Mouse (Mus musculus) limb, embryonic 12.5 days (tissue): ENCODE measurements around the gene Prmt2. TPM values are rescaled to one million over a fixed set of nuclear protein-coding genes. Genes with fewer than 3 reads are reported as not detected.
A peak's percentile ranks its signal among the peaks of the same experiment; 100 is the strongest.

Experiments
- ATAC-seq: fragments of 200-750 bp; cut with Nextera tagmentation; 2 replicates; pipeline ENCODE4 v1.8.0; 2017; ENCODE audit warnings: low read depth, moderate TSS enrichment; ENCODE audit not compliant: insufficient number of reproducible peaks, insufficient read depth, low FRiP score, low TSS enrichment
- H3K27ac ChIP-seq: fragments of 300-500 bp; sonication (generic); 2 replicates; pipeline ENCODE4 v1.5.1; 2016; ENCODE audit warnings: mild to moderate bottlenecking, moderate library complexity
- H3K27me3 ChIP-seq: fragments of 300-500 bp; sonication (generic); 2 replicates; pipeline ENCODE4 v1.6.1; 2016; ENCODE audit warnings: mild to moderate bottlenecking, moderate library complexity
- H3K36me3 ChIP-seq: fragments of 300-500 bp; sonication (generic); 2 replicates; pipeline ENCODE4 v1.6.1; 2016; ENCODE audit warnings: mild to moderate bottlenecking, moderate library complexity
- H3K4me1 ChIP-seq: fragments of 300-500 bp; sonication (generic); replicated peaks from 2 replicates; pipeline ENCODE4 v1.6.1; 2016
- H3K4me2 ChIP-seq: fragments of 300-500 bp; sonication (generic); 2 replicates; pipeline ENCODE4 v1.6.1; 2016; ENCODE audit warnings: mild to moderate bottlenecking, moderate library complexity
- H3K4me3 ChIP-seq: fragments of 300-500 bp; sonication (generic); replicated peaks from 2 replicates; pipeline ENCODE4 v1.5.1; 2016; ENCODE audit warnings: mild to moderate bottlenecking
- H3K9ac ChIP-seq: fragments of 300-500 bp; sonication (generic); replicated peaks from 2 replicates; pipeline ENCODE4 v1.6.1; 2016; ENCODE audit warnings: mild to moderate bottlenecking, moderate library complexity
- H3K9me3 ChIP-seq: fragments of 300-500 bp; sonication (generic); 2 replicates; pipeline ENCODE4 v1.6.1; 2016; ENCODE audit warnings: mild to moderate bottlenecking, moderate library complexity
- WGBS: fragments of 180-500 bp; shearing (Covaris S2); methylation state at CpG from one replicate; pipeline ENCODE4 v1.1.7; 2016; 5-methylcytosine and 5-hydroxymethylcytosine counted together
- polyA plus RNA-seq: library from polyadenylated mRNA; unstranded; fragments of >200 nt; fragmentation: Nextera tagmentation; extraction: Ambion mirVana; gene quantifications from 2 replicates; pipeline ENCODE4 v1.2.1, GENCODE M21; 2016

Gene Prmt2
- 45.3 and 49.4 TPM in 2 replicates for polyA plus RNA-seq

DNA sequence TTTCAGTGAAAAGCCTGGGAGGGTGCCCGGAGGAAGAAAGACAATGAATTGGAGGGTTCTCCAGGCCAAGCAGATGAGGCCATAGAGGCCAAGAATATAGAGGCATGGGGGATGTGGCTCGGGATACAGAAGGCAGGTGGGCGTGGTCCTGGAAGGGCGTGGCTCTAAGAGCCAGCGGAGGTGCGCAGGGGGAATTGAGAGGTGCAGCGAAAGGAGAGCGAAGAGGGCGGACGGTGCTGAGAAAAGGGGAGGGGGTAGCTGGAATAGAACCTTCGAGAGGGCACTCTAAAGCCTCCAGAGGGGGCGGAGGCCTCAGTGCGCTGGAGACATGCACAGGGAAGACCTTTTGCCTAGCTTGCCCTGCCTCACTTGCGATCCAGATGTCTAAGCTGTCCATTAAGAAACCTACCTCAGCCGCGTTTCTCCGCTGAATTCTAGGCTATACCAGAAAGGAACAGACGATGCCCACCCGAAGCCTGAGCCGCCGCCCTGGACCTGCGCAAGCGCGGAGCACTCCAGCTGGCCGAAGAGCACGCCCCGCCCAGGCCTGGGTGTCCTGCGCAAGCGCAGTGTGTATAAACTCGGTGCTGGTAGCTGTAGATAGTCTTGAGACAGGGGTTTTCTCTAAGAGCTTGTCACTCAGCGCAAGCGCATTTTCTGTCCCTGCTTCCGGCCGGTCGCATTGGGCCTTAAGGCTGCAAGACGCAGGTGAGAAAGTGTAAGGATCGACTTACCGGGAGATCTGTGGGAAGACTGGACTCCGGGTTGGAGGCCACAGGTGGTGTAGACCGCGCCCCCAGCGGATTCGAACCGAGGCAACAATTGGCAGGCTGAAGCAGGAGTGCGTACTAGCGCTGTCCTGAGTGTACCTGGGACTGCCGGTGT is at the start of gene Prmt2:
TSS of gene Prmt2 (minus strand) at position 525 of the 885 bp plus-strand sequence.
- H3K27ac ChIP-seq: peak within 1 kb of the TSS; percentile 89
- peak within 1 kb of the TSS; percentile 65 for H3K9ac ChIP-seq
- peaks cover 12% of the 10 kb centered on the region for H3K4me1 ChIP-seq
- peak; percentile 96 for ATAC-seq
- peak within 1 kb of the TSS; percentile 61 for H3K4me3 ChIP-seq
- H3K27me3 ChIP-seq: no peaks in the 10 kb centered on the region
- WGBS: under 1% methylated on average over 47 of the region's 47 CpGs
- no peaks in the 10 kb centered on the region for H3K9me3 ChIP-seq
- peak within 1 kb of the TSS; percentile 69 for H3K4me2 ChIP-seq
- H3K36me3 ChIP-seq: peaks cover 6% of the 10 kb centered on the region; the same call in 1 of the 2 replicates

DNA sequence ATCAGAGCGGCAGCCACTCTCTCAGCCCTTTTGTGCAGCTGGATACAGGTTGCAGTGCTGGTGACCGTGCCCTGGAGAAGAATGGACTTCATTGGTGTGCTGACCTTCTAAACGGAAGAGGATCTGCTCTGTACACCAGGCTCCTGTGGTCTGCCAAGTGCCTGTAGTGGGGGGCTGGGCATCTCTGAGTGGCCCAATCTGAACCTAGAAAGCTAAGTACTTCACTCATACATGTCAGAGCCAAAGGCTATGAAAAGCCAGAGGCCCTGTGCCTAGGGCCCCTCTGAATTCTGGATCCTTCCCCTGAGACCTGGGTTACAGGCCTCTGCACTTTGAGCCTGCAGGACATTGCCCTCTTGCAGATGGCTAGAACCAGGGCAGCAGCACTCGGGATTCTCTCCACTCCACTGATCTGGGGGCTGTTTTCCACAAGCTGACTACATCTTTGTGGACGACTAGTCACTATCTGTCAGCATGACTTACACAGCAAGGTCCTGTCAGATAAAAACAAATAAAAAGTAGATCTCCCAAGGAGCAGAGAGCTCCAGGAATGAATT is 41.0 kb upstream of the Prmt2 start:
- H3K4me3 ChIP-seq: no peak overlapping the region
- ATAC-seq: no peak
- no peaks in the 10 kb centered on the region for H3K9me3 ChIP-seq
- no peak overlapping the region for H3K27ac ChIP-seq
- 75% methylated on average over 5 of the region's 5 CpGs for WGBS
- no peaks in the 10 kb centered on the region for H3K4me1 ChIP-seq
- H3K36me3 ChIP-seq: peaks cover 84% of the 10 kb centered on the region
- no peaks in the 10 kb centered on the region for H3K27me3 ChIP-seq
- no peak overlapping the region for H3K4me2 ChIP-seq
- H3K9ac ChIP-seq: no peak overlapping the region

DNA sequence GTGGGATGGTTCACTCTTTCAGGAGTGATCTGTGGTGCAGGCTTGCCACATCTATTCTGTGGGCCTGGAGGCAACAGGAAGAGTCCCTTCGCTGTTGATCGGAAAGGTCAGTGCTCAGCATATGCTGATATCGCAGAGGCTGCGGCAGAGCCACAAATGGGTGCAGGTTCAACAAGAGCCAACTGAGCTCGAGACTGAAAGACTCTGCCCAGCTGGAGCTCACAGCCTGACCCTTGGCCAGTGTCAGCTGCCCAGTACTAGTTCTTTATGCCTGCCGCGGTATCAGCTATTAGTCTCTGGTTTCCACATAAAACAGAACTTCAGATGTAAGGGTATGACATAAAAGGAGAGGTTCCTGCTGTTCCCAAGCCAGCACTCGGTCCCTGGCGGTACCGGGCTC is 37.6 kb upstream of the Prmt2 start:
- no peak overlapping the region for H3K9ac ChIP-seq

DNA sequence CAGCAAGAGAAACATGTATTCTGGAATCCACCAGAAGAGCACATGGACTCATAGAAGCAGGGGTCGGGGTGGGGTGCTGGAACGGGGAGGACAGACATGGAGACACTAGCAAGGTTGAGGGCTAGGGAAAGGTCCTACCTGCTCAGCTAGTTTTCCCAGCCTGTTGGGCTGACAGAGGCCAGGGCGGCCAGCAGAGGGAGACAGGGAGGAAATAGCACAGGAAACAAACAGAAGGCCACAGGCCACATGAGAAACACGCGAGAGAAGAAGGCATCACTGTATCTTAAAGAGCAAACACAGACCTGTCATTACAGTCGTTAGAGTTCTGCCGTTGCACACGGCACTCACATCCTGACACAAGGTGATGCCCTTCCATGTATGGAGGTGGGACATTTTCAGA is 33.6 kb upstream of the Prmt2 start:
- no peak for ATAC-seq
- 55% methylated on average over 8 of the region's 8 CpGs for WGBS
- no peak overlapping the region for H3K27ac ChIP-seq
- H3K4me1 ChIP-seq: no peaks in the 10 kb centered on the region
- no peak overlapping the region for H3K4me3 ChIP-seq
- no peak overlapping the region for H3K9ac ChIP-seq
- H3K4me2 ChIP-seq: no peak overlapping the region
- H3K27me3 ChIP-seq: no peaks in the 10 kb centered on the region
- H3K9me3 ChIP-seq: no peaks in the 10 kb centered on the region
- H3K36me3 ChIP-seq: peaks cover 92% of the 10 kb centered on the region

More for the DNA sequence above, 37.6 kb upstream of the Prmt2 start:
- no peaks in the 10 kb centered on the region for H3K9me3 ChIP-seq
- H3K36me3 ChIP-seq: peaks cover 88% of the 10 kb centered on the region
- WGBS: 78% methylated on average over 10 of the region's 10 CpGs
- no peak overlapping the region for H3K4me3 ChIP-seq
- no peak overlapping the region for H3K27ac ChIP-seq
- no peak overlapping the region for H3K4me2 ChIP-seq
- no peaks in the 10 kb centered on the region for H3K4me1 ChIP-seq
- H3K27me3 ChIP-seq: no peaks in the 10 kb centered on the region
- ATAC-seq: no peak

DNA sequence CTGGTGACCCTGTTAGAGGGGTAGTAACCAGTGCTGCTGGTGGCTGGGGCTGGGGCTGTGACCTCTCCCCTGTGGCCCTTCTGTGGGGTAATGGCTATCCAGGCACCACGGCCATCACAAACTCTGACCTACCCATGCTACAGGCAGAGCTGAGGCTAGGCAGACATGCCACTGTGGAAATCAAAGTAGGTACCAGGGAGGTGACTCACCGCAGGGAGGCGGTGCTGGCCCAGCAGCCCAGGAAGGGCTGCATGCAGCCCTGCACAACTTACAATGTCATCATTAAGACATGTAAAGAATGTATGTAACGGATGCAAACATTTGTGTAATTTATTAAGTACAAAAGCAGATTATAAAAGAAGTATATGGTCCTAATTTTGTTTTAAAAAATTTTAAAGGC is 24.8 kb upstream of the Prmt2 start:
- Histone ChIP-seq H3K27me3 (no peaks in the 10 kb centered on the region), H3K9ac (no peak overlapping the region), H3K9me3 (no peaks in the 10 kb centered on the region), H3K36me3 (peaks cover 42% of the 10 kb centered on the region), H3K27ac (no peak overlapping the region), H3K4me3 (no peak overlapping the region), H3K4me1 (peaks cover 3% of the 10 kb centered on the region; the same call in 1 of the 2 replicates), H3K4me2 (no peak overlapping the region)
- WGBS: 73% methylated on average over 4 of the region's 4 CpGs
- ATAC-seq: no peak

DNA sequence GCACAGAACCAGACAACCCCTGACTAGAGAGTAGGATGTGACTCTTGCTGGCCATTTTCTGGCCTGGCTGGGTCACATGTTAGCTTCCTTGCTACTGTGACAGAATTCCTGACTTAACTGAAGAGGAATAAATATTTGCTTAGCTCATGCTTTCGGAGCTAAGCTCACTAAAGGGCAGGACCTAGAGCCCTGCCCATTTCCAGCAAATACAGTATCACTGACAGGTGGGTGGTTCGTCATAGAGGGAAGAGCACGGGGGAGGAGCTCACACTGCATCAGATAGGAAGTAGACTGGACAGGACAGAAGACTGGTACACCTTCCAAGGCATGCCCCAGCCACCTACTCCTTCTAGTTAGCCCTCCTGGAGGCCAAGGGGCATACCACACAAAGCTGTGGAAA is 23.8 kb upstream of the Prmt2 start:
- no peak overlapping the region for H3K27ac ChIP-seq
- H3K4me3 ChIP-seq: no peak overlapping the region
- H3K4me2 ChIP-seq: no peak overlapping the region
- H3K27me3 ChIP-seq: no peaks in the 10 kb centered on the region
- no peak overlapping the region for H3K9ac ChIP-seq
- H3K4me1 ChIP-seq: peaks cover 3% of the 10 kb centered on the region; the same call in 1 of the 2 replicates
- no peak for ATAC-seq
- 85% methylated on average over 3 of the region's 3 CpGs for WGBS
- H3K9me3 ChIP-seq: no peaks in the 10 kb centered on the region
- H3K36me3 ChIP-seq: peaks cover 34% of the 10 kb centered on the region

DNA sequence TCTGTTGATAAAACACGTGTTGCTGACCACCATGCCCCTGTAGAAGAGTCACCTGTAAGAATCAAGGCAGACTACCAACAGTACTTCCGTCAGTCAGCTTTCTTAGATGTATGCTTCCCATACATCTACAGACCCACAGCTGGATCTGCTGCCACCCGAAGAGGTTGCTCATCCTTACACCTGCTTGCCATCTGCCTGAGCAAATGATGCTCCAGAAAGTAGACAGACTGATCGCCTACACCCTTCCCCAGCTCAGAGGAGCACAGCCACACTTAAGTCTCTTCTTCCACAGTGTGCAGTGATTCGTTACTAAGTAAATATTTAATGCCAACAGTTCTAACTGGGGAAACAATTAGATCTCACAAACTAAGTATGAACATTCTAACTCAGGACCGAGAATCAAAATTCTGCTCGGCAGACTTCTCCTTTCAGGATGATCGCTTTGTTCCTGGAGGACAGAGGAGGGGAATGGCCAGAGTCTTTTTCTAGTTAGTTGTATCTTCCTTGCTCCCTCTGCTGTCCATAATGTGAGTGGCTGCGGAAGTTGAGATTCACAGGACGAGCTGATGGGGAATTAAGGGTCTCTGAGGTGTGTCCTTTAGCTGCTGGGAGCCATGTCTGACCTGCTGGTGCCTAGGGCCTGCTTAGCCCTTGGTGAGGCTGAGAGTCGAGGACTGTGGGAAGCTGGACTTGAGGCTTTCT is 22.8 kb upstream of the Prmt2 start:
- Histone ChIP-seq H3K36me3 (peaks cover 25% of the 10 kb centered on the region), H3K9ac (no peak overlapping the region), H3K27ac (no peak overlapping the region), H3K4me3 (no peak overlapping the region), H3K4me2 (no peak overlapping the region), H3K9me3 (no peaks in the 10 kb centered on the region), H3K4me1 (peaks cover 3% of the 10 kb centered on the region; the same call in 1 of the 2 replicates), H3K27me3 (no peaks in the 10 kb centered on the region)
- no peak for ATAC-seq
- 64% methylated on average over 11 of the region's 11 CpGs for WGBS

DNA sequence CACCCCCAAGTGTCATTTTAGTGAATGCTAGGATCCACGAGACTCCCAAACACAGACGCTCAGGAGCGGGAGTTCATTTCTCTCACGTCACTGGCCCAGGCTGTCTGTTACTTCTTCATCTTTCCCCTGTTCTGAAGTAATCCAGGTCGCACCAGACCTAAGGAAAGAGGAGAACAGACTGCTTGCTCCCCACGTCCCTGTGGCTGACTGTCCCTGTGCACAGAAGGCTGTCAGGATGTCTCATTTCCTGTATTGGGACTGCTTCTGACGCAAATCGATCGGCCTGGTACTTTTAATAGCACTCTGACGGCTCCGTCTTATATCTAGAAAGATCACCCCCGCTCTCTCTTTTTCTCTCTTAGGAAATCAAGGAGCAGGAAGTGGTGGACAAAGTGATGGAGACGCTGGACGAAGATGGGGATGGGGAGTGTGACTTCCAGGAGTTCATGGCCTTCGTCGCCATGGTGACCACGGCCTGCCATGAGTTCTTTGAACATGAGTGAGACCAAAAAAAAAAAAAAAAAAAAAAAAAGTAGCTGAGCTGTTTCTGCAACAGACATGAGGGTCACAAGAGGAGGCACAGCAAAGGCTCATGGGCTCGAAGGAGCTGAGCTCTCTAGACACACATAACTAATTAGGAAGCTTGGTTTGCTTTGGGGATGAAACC is 22.0 kb upstream of the Prmt2 start:
- 60% methylated on average over 18 of the region's 18 CpGs for WGBS
- H3K27me3 ChIP-seq: no peaks in the 10 kb centered on the region
- ATAC-seq: no peak
- no peak overlapping the region for H3K4me3 ChIP-seq
- no peak overlapping the region for H3K9ac ChIP-seq
- H3K27ac ChIP-seq: no peak overlapping the region
- no peaks in the 10 kb centered on the region for H3K9me3 ChIP-seq
- H3K36me3 ChIP-seq: peaks cover 17% of the 10 kb centered on the region; the same call in 1 of the 2 replicates
- peaks cover 3% of the 10 kb centered on the region; the same call in 1 of the 2 replicates for H3K4me1 ChIP-seq
- no peak overlapping the region for H3K4me2 ChIP-seq

DNA sequence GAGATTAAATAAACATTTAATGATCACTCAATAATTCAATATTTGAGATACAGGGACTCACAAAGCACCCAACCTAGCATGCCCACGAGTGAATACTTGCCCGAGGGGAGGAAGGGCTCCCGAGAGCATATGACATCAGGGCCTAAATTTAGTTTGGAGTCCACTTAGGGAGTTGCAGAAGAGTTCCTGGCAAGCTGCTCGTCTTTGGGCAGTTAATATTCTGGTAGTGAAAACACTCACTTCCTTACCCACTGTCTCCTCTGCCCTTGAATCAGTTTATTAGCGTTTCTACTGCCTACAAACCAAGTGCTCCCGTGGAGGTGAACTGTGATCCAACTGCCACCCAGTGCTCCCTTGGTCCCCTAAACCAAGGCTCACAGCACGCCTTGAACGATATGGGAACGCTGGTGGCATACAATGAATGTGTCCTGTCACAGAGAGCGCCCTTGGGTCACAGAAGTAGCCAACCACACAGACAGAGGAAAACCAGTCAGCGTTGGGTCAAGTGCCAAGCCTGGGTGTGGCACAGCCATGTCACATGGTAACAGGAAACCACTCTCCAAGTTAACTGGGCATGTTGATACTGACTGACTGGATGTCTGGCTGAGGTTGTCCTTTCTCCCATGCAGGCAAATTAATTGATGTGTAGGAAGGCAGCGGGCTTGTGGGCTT is 20.2 kb upstream of the Prmt2 start:
- no peak for ATAC-seq
- H3K27ac ChIP-seq: no peak overlapping the region
- no peak overlapping the region for H3K4me3 ChIP-seq
- H3K9me3 ChIP-seq: no peaks in the 10 kb centered on the region
- H3K36me3 ChIP-seq: peaks cover 8% of the 10 kb centered on the region; the same call in 1 of the 2 replicates
- H3K27me3 ChIP-seq: no peaks in the 10 kb centered on the region
- H3K4me1 ChIP-seq: peaks cover 15% of the 10 kb centered on the region
- H3K9ac ChIP-seq: no peak overlapping the region
- 83% methylated on average over 12 of the region's 12 CpGs for WGBS
- no peak overlapping the region for H3K4me2 ChIP-seq

DNA sequence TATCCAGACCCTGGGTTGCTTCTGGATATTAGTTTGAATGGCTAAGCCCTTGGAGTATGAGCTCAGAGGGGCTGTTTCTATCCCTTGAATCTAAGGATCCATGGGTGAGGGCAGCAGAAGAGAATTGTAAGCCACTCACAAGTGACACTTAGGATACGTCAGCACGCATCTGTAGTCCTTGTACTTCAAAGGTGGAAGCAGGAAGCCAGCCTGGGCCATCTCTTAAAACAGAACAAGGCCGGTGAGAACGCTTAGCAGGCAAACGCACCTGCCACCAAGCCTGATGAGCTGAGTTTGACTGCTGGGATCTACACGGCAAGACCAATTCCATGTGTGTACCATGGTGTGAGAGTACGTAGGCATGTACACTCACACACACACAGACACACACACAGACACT is 19.6 kb upstream of the Prmt2 start:
- no peak overlapping the region for H3K27ac ChIP-seq
- H3K4me1 ChIP-seq: peaks cover 15% of the 10 kb centered on the region
- no peaks in the 10 kb centered on the region for H3K27me3 ChIP-seq
- 88% methylated on average over 7 of the region's 7 CpGs for WGBS
- peaks cover 5% of the 10 kb centered on the region; the same call in 1 of the 2 replicates for H3K36me3 ChIP-seq
- no peak overlapping the region for H3K4me3 ChIP-seq
- no peak overlapping the region for H3K4me2 ChIP-seq
- ATAC-seq: no peak
- H3K9ac ChIP-seq: no peak overlapping the region
- no peaks in the 10 kb centered on the region for H3K9me3 ChIP-seq
